Mouse (Mus musculus): ENCODE measurements around the gene Rasal2. TPM values are rescaled to one million over a fixed set of nuclear protein-coding genes. Genes with fewer than 3 reads are reported as not detected.

Gene Rasal2
- 46.7 and 53.0 TPM in 2 replicates for polyA plus RNA-seq (2015; fragmentation: Nextera tagmentation; extraction: Ambion mirVana)

- H3K9me3 ChIP-seq (replicated peaks; ENCODE audit: control insufficient read depth, low read length, poor library complexity, severe bottlenecking): no peaks in the 10 kb centered on the region
- H3K4me1 ChIP-seq (ENCODE audit: control insufficient read depth, insufficient read depth, low read length): peaks cover 17% of the 10 kb centered on the region
- ATAC-seq: peak; percentile 98
- H3K9ac ChIP-seq (ENCODE audit: low read depth, low read length): peak within 1 kb of the TSS; percentile 86
- H3K4me2 ChIP-seq (ENCODE audit: low read length): peak within 1 kb of the TSS; percentile 63
- H3K27ac ChIP-seq (ENCODE audit: low read length): peak within 1 kb of the TSS; percentile 98
- H3K27me3 ChIP-seq (ENCODE audit: control insufficient read depth, insufficient read depth, low read depth, low read length): no peaks in the 10 kb centered on the region
- WGBS: under 1% methylated on average over 62 of the region's 62 CpGs
- no peaks in the 10 kb centered on the region for H3K36me3 ChIP-seq (ENCODE audit: control insufficient read depth, insufficient read depth, low read length)
- H3K4me3 ChIP-seq (ENCODE audit: low read depth, low read length): peak within 1 kb of the TSS; percentile 93
Observed at GRCm38 (mm10) chr1:157412454-157413369, at the start of gene Rasal2. Rasal2 (minus strand) TSS chr1:157412595.

- H3K4me1 ChIP-seq (ENCODE audit: control insufficient read depth, insufficient read depth, low read length): peaks cover 6% of the 10 kb centered on the region; the same call in 1 of the 2 replicates
- no peaks in the 10 kb centered on the region for H3K27me3 ChIP-seq (ENCODE audit: control insufficient read depth, insufficient read depth, low read depth, low read length)
- 97% methylated on average over 5 of the region's 5 CpGs for WGBS
- H3K9ac ChIP-seq (ENCODE audit: low read depth, low read length): no peak overlapping the region
- no peak overlapping the region for H3K27ac ChIP-seq (ENCODE audit: low read length)
- no peak overlapping the region for H3K4me3 ChIP-seq (ENCODE audit: low read depth, low read length)
- no peak overlapping the region for H3K4me2 ChIP-seq (ENCODE audit: low read length)
- ATAC-seq: no peak
- H3K36me3 ChIP-seq (ENCODE audit: control insufficient read depth, insufficient read depth, low read length): no peaks in the 10 kb centered on the region
- H3K9me3 ChIP-seq (replicated peaks; ENCODE audit: control insufficient read depth, low read length, poor library complexity, severe bottlenecking): no peaks in the 10 kb centered on the region
Observed at GRCm38 (mm10) chr1:157461276-157461675, 48.9 kb upstream of the Rasal2 start.

GRCm38 (mm10) chr1:157459904-157460303 lies 47.5 kb upstream of the Rasal2 start:
- Histone ChIP-seq H3K27ac (ENCODE audit: low read length) (no peak overlapping the region), H3K9ac (ENCODE audit: low read depth, low read length) (no peak overlapping the region), H3K4me2 (ENCODE audit: low read length) (no peak overlapping the region), H3K9me3 (replicated peaks; ENCODE audit: control insufficient read depth, low read length, poor library complexity, severe bottlenecking) (no peaks in the 10 kb centered on the region), H3K27me3 (ENCODE audit: control insufficient read depth, insufficient read depth, low read depth, low read length) (no peaks in the 10 kb centered on the region), H3K4me1 (ENCODE audit: control insufficient read depth, insufficient read depth, low read length) (peaks cover 6% of the 10 kb centered on the region; the same call in 1 of the 2 replicates), H3K4me3 (ENCODE audit: low read depth, low read length) (no peak overlapping the region), H3K36me3 (ENCODE audit: control insufficient read depth, insufficient read depth, low read length) (no peaks in the 10 kb centered on the region)
- 92% methylated on average over 5 of the region's 5 CpGs for WGBS
- ATAC-seq: no peak

DNA sequence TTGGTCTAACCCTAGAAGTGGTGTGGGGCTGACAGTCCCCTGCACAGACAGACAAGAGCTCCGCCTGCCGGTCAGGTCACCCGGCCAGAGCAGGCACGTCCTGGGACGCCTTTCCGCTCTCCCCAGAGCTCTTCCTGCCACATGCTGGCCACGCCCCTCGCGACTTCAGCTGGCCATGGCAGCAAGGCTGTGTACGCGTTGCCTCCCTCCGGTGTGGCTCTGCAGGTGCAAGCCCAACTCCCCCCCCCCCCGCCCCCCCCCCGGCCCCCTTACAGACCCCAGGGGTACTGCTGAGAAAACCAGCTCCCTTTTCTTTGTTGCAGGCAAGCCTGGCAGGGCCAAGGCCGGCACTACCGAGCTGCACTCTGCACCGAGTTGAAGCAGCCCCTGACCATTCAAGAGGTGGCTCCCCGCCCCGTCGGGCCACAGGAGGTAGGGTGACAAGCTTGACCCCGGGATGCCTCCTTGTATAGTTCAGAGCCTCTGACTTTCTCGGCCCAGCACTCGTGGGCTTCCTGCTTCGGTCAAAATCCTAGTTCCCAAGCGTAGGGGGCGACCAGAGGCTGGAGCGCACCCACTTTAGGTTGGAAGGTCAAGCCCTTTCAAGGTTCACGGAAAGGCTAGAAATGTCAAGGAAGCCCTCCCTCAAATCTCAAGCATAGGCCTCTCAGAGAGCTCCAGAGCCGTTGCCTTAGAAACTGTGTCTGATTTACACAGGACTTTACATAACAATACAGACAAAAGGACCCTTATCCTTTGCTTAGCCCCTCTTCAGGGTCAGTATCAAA lies 46.2 kb upstream of the Rasal2 start, which contains the start of gene Cryzl2:
TSS of gene Cryzl2 (plus strand) at position 157 of the 788 bp plus-strand sequence.
- ATAC-seq: peak; percentile 86
- H3K27me3 ChIP-seq (ENCODE audit: control insufficient read depth, insufficient read depth, low read depth, low read length): no peaks in the 10 kb centered on the region
- H3K4me2 ChIP-seq (ENCODE audit: low read length): peak within 1 kb of the TSS; percentile 53
- H3K36me3 ChIP-seq (ENCODE audit: control insufficient read depth, insufficient read depth, low read length): no peaks in the 10 kb centered on the region
- H3K9me3 ChIP-seq (replicated peaks; ENCODE audit: control insufficient read depth, low read length, poor library complexity, severe bottlenecking): no peaks in the 10 kb centered on the region
- H3K4me3 ChIP-seq (ENCODE audit: low read depth, low read length): peak within 1 kb of the TSS; percentile 20
- 2% methylated on average over 26 of the region's 29 CpGs for WGBS
- H3K9ac ChIP-seq (ENCODE audit: low read depth, low read length): peak within 1 kb of the TSS; percentile 42; the same call in 1 of the 2 replicates
- no peak within 1 kb of the TSS for H3K27ac ChIP-seq (ENCODE audit: low read length)
- H3K4me1 ChIP-seq (ENCODE audit: control insufficient read depth, insufficient read depth, low read length): peaks cover 6% of the 10 kb centered on the region; the same call in 1 of the 2 replicates

GRCm38 (mm10) chr1:157457789-157458188 lies 45.4 kb upstream of the Rasal2 start:
- no peak for ATAC-seq
- WGBS: 32% methylated on average over 3 of the region's 3 CpGs
- no peak overlapping the region for H3K9ac ChIP-seq (ENCODE audit: low read depth, low read length)
- H3K27me3 ChIP-seq (ENCODE audit: control insufficient read depth, insufficient read depth, low read depth, low read length): no peaks in the 10 kb centered on the region
- peaks cover 6% of the 10 kb centered on the region; the same call in 1 of the 2 replicates for H3K4me1 ChIP-seq (ENCODE audit: control insufficient read depth, insufficient read depth, low read length)
- H3K4me2 ChIP-seq (ENCODE audit: low read length): no peak overlapping the region
- H3K27ac ChIP-seq (ENCODE audit: low read length): no peak overlapping the region
- H3K4me3 ChIP-seq (ENCODE audit: low read depth, low read length): no peak overlapping the region
- H3K9me3 ChIP-seq (replicated peaks; ENCODE audit: control insufficient read depth, low read length, poor library complexity, severe bottlenecking): no peaks in the 10 kb centered on the region
- H3K36me3 ChIP-seq (ENCODE audit: control insufficient read depth, insufficient read depth, low read length): no peaks in the 10 kb centered on the region

- Histone ChIP-seq H3K36me3 (ENCODE audit: control insufficient read depth, insufficient read depth, low read length) (no peaks in the 10 kb centered on the region), H3K27me3 (ENCODE audit: control insufficient read depth, insufficient read depth, low read depth, low read length) (no peaks in the 10 kb centered on the region), H3K27ac (ENCODE audit: low read length) (no peak overlapping the region), H3K4me3 (ENCODE audit: low read depth, low read length) (no peak overlapping the region), H3K4me1 (ENCODE audit: control insufficient read depth, insufficient read depth, low read length) (peaks cover 10% of the 10 kb centered on the region), H3K4me2 (ENCODE audit: low read length) (no peak overlapping the region), H3K9me3 (replicated peaks; ENCODE audit: control insufficient read depth, low read length, poor library complexity, severe bottlenecking) (no peaks in the 10 kb centered on the region), H3K9ac (ENCODE audit: low read depth, low read length) (no peak overlapping the region)
- no peak for ATAC-seq
- 80% methylated on average over 6 of the region's 6 CpGs for WGBS
Observed at GRCm38 (mm10) chr1:157454876-157455275, 42.5 kb upstream of the Rasal2 start.

GRCm38 (mm10) chr1:157452759-157453549 lies 40.6 kb upstream of the Rasal2 start:
- no peak for ATAC-seq
- Histone ChIP-seq H3K4me2 (ENCODE audit: low read length) (no peak overlapping the region), H3K27ac (ENCODE audit: low read length) (no peak overlapping the region), H3K9ac (ENCODE audit: low read depth, low read length) (no peak overlapping the region), H3K27me3 (ENCODE audit: control insufficient read depth, insufficient read depth, low read depth, low read length) (no peaks in the 10 kb centered on the region), H3K4me3 (ENCODE audit: low read depth, low read length) (no peak overlapping the region), H3K4me1 (ENCODE audit: control insufficient read depth, insufficient read depth, low read length) (peaks cover 9% of the 10 kb centered on the region), H3K36me3 (ENCODE audit: control insufficient read depth, insufficient read depth, low read length) (no peaks in the 10 kb centered on the region), H3K9me3 (replicated peaks; ENCODE audit: control insufficient read depth, low read length, poor library complexity, severe bottlenecking) (no peaks in the 10 kb centered on the region)
- WGBS: 25% methylated on average over 5 of the region's 5 CpGs

DNA sequence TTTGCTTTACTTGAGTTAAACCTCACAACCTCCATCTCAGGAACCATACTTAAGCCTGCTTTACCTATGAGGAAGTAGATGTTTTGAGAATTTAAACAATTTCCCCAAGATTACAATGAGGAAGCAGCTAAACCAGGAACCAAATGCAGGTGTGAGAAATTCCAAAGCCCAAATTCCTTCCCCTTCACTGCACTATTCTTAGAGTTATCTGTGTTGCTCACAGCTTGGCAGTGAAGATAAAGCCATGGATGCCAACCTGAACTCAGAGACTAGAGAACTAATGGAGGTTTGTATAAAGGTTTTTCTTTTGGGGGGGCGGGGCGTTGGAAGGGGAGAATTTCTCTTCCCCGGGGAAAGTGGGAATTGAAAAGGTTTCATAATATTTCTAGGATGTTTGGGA lies 39.9 kb upstream of the Rasal2 start:
- Histone ChIP-seq H3K4me1 (ENCODE audit: control insufficient read depth, insufficient read depth, low read length) (peaks cover 9% of the 10 kb centered on the region), H3K36me3 (ENCODE audit: control insufficient read depth, insufficient read depth, low read length) (no peaks in the 10 kb centered on the region), H3K4me3 (ENCODE audit: low read depth, low read length) (no peak overlapping the region), H3K27me3 (ENCODE audit: control insufficient read depth, insufficient read depth, low read depth, low read length) (no peaks in the 10 kb centered on the region), H3K4me2 (ENCODE audit: low read length) (no peak overlapping the region), H3K9ac (ENCODE audit: low read depth, low read length) (no peak overlapping the region), H3K9me3 (replicated peaks; ENCODE audit: control insufficient read depth, low read length, poor library complexity, severe bottlenecking) (no peaks in the 10 kb centered on the region), H3K27ac (ENCODE audit: low read length) (no peak overlapping the region)
- 73% methylated on average over 3 of the region's 3 CpGs for WGBS
- ATAC-seq: no peak

All from midbrain, embryonic 16.5 days (tissue).